Comparison of ENCODE assay signal across 23 mouse cellular contexts in genomic region chr6:121491339-121491738, GRCm38 (mm10). TPM values are rescaled to one million over a fixed set of nuclear protein-coding genes. Genes with fewer than 3 reads are reported as not detected.
DNase-seq lines count a peak whose midpoint lies in the region; ATAC-seq lines count a peak whose summit lies in the region.
"Had no signal": no experiment of that assay in that cellular context is flagged by ENCODE, and none has a peak within 500 bp of the region (broad histone marks: within the 10 kb centered on the region; RNA-seq: fewer than 3 reads in every experiment).

No protein-coding gene starts in this region.

- H3K4me3 ChIP-seq in heart, embryonic 10.5 days, result no peak overlapping the region
- no peak overlapping the region for H3K4me3 ChIP-seq in neural tube, embryonic 13.5 days
- H3K4me3 ChIP-seq in midbrain, embryonic 13.5 days (replicated peaks), result no peak overlapping the region
- H3K4me3 ChIP-seq: embryonic facial prominence, embryonic 10.5 days; embryonic facial prominence, embryonic 12.5 days; forebrain, embryonic 13.5 days; forebrain, embryonic 15.5 days had no signal

- no peaks in the 10 kb centered on the region for H3K4me1 ChIP-seq in heart, embryonic 10.5 days
- H3K4me1 ChIP-seq in neural tube, embryonic 13.5 days (replicated peaks), result peaks cover 11% of the 10 kb centered on the region
- H3K4me1 ChIP-seq in midbrain, embryonic 13.5 days (replicated peaks), result peaks cover 20% of the 10 kb centered on the region
- H3K4me1 ChIP-seq: embryonic facial prominence, embryonic 10.5 days; embryonic facial prominence, embryonic 12.5 days had no signal

- WGBS in heart, embryonic 10.5 days, result 82% methylated on average over 5 of the region's 5 CpGs
- 71% methylated on average over 5 of the region's 5 CpGs for WGBS in neural tube, embryonic 13.5 days
- 72% methylated on average over 5 of the region's 5 CpGs for WGBS in midbrain, embryonic 13.5 days

- peaks cover 5% of the 10 kb centered on the region; the same call in 1 of the 2 replicates for H3K27me3 ChIP-seq in heart, embryonic 10.5 days (ENCODE audit: insufficient read depth, poor library complexity, severe bottlenecking)
- no peaks in the 10 kb centered on the region for H3K27me3 ChIP-seq in neural tube, embryonic 13.5 days
- H3K27me3 ChIP-seq in midbrain, embryonic 13.5 days, result no peaks in the 10 kb centered on the region
- H3K27me3 ChIP-seq: embryonic facial prominence, embryonic 12.5 days; forebrain, embryonic 13.5 days; forebrain, embryonic 15.5 days had no signal

- no peak overlapping the region for H3K9ac ChIP-seq in neural tube, embryonic 13.5 days
- no peak overlapping the region for H3K9ac ChIP-seq in midbrain, embryonic 13.5 days (replicated peaks)
- H3K9ac ChIP-seq: embryonic facial prominence, embryonic 12.5 days; forebrain, embryonic 13.5 days; forebrain, embryonic 15.5 days had no signal

- no peaks in the 10 kb centered on the region for H3K36me3 ChIP-seq in heart, embryonic 10.5 days
- no peaks in the 10 kb centered on the region for H3K36me3 ChIP-seq in neural tube, embryonic 13.5 days
- H3K36me3 ChIP-seq in midbrain, embryonic 13.5 days, result no peaks in the 10 kb centered on the region
- H3K36me3 ChIP-seq: embryonic facial prominence, embryonic 10.5 days; embryonic facial prominence, embryonic 12.5 days; forebrain, embryonic 15.5 days; G1E had no signal

- no peak overlapping the region for H3K4me2 ChIP-seq in neural tube, embryonic 13.5 days
- no peak overlapping the region for H3K4me2 ChIP-seq in midbrain, embryonic 13.5 days (replicated peaks)
- H3K4me2 ChIP-seq: embryonic facial prominence, embryonic 12.5 days; forebrain, embryonic 13.5 days; forebrain, embryonic 15.5 days had no signal

- H3K9me3 ChIP-seq in heart, embryonic 10.5 days, result no peaks in the 10 kb centered on the region
- no peaks in the 10 kb centered on the region for H3K9me3 ChIP-seq in neural tube, embryonic 13.5 days
- no peaks in the 10 kb centered on the region for H3K9me3 ChIP-seq in midbrain, embryonic 13.5 days
- H3K9me3 ChIP-seq: embryonic facial prominence, embryonic 10.5 days; embryonic facial prominence, embryonic 12.5 days; forebrain, embryonic 13.5 days; forebrain, embryonic 15.5 days had no signal

- peak; percentile 29; the same call in 1 of the 2 replicates for ATAC-seq in neural tube, embryonic 13.5 days (ENCODE audit: low read depth)
- ATAC-seq in midbrain, embryonic 13.5 days, result no peak
- ATAC-seq: activated CD4-positive, CD25-positive, alpha-beta regulatory T cell, adult 4 months; CD4-positive, CD25-positive, alpha-beta regulatory T cell, adult 4 months; forebrain, embryonic 13.5 days; forebrain, embryonic 15.5 days; Patski had no signal

- H3K27ac ChIP-seq in heart, embryonic 10.5 days, result no peak overlapping the region
- peak overlapping the region; percentile 62; the same call in 1 of the 2 replicates for H3K27ac ChIP-seq in neural tube, embryonic 13.5 days (replicated peaks)
- H3K27ac ChIP-seq in midbrain, embryonic 13.5 days, result no peak overlapping the region
- H3K27ac ChIP-seq: embryonic facial prominence, embryonic 10.5 days; embryonic facial prominence, embryonic 12.5 days; forebrain, embryonic 13.5 days; forebrain, embryonic 15.5 days had no signal

- DNase-seq in heart, embryonic 10.5 days (ENCODE audit: low spot score), result peak; percentile 20
- DNase-seq in heart, adult 18-20 months, result no peak
- no peak for DNase-seq in neural tube, embryonic 10.5 days (ENCODE audit: extremely low spot score, low spot score)
- DNase-seq: adrenal gland, adult 8-10 months; adrenal gland, postnatal 14 days; adrenal gland, postnatal 36 days; B cell, adult 2 months; cerebellum, adult 11-12 months; cerebellum, adult 2 months; cerebellum, adult 9-10 months; cerebellum, postnatal 10 days; cerebellum, postnatal 25 days had no signal

RNA-seq across cellular contexts. Expression of gene Iqsec3, which starts 17.9 kb away (rescaled TPM):
- 0.03 TPM in 1 of 2 replicates, not detected in the other for polyA plus RNA-seq in heart, embryonic 10.5 days (2016; fragmentation: Nextera tagmentation; extraction: Ambion mirVana)
- total RNA-seq in heart, adult 18-20 months (2021), result under 1 TPM; 0.41 to 0.62 TPM
- polyA plus RNA-seq in neural tube, embryonic 13.5 days (2015; fragmentation: Nextera tagmentation; extraction: Ambion mirVana), result 13.6 and 14.0 TPM in 2 replicates
- polyA plus RNA-seq in midbrain, embryonic 13.5 days (2015; fragmentation: Nextera tagmentation; extraction: Ambion mirVana), result 6.7 and 7.0 TPM in 2 replicates
- total RNA-seq: CH12.LX had no signal
- polyA plus RNA-seq: activated CD4-positive, CD25-positive, alpha-beta regulatory T cell, adult 4 months; CD4-positive, CD25-positive, alpha-beta regulatory T cell, adult 4 months; G1E had no signal
